Mouse (Mus musculus) midbrain, embryonic 14.5 days (tissue): ENCODE data around the gene Wfdc12. TPM values are rescaled to one million over a fixed set of nuclear protein-coding genes. Genes with fewer than 3 reads are reported as not detected.
"Not testable (repeated sequence)": the region's sequence is repeated elsewhere in the genome, so short reads cannot be mapped to it uniquely, and the experiment has no call there.

Experiments used
- ATAC-seq: fragments of 200-750 bp; cut with Nextera tagmentation; 2 replicates; pipeline ENCODE4 v1.8.0; 2017; ENCODE audit warnings: moderate number of reproducible peaks, moderate library complexity; ENCODE audit not compliant: low FRiP score, low TSS enrichment
- DNase-seq: peaks from one replicate; pipeline ENCODE4 v3.0.0-alpha.2; 2015
- H3K27ac ChIP-seq: fragments of 300-500 bp; sonication (generic); replicated peaks from 2 replicates; pipeline ENCODE4 v1.5.1; 2014; ENCODE audit warnings: mild to moderate bottlenecking, low read depth, low read length, moderate library complexity
- H3K27me3 ChIP-seq: fragments of 300-500 bp; sonication (generic); 2 replicates; pipeline ENCODE4 v1.6.1; 2014; ENCODE audit warnings: low read length, control low read depth, mixed read lengths; ENCODE audit not compliant: control insufficient read depth, insufficient read depth
- H3K36me3 ChIP-seq: fragments of 300-500 bp; sonication (generic); 2 replicates; pipeline ENCODE4 v1.6.1; 2014; ENCODE audit warnings: low read length, control low read depth; ENCODE audit not compliant: control insufficient read depth, insufficient read depth
- H3K4me1 ChIP-seq: fragments of 300-500 bp; sonication (generic); 2 replicates; pipeline ENCODE4 v1.6.1; 2014; ENCODE audit warnings: mild to moderate bottlenecking, antibody characterized with exemption, low read length, control low read depth; ENCODE audit not compliant: control insufficient read depth, insufficient read depth
- H3K4me2 ChIP-seq: fragments of 300-500 bp; sonication (generic); 2 replicates; pipeline ENCODE4 v1.6.1; 2014; ENCODE audit warnings: mild to moderate bottlenecking, low read length, moderate library complexity
- H3K4me3 ChIP-seq: fragments of 300-500 bp; sonication (generic); replicated peaks from 2 replicates; pipeline ENCODE4 v1.5.1; 2014; ENCODE audit warnings: low read depth, low read length
- H3K9ac ChIP-seq: fragments of 300-500 bp; sonication (generic); replicated peaks from 2 replicates; pipeline ENCODE4 v1.6.1; 2014; ENCODE audit warnings: mild to moderate bottlenecking, low read length, moderate library complexity
- H3K9me3 ChIP-seq: fragments of 300-500 bp; sonication (generic); 2 replicates; pipeline ENCODE4 v1.6.1; 2016; ENCODE audit warnings: low read length, control low read depth, mixed read lengths; ENCODE audit not compliant: control insufficient read depth
- WGBS: fragments of 180-500 bp; shearing (Covaris S2); extraction: QIAGEN DNeasy Blood & Tissue Kit; methylation state at CpG from one replicate; pipeline ENCODE4 v1.1.7; 2014; 5-methylcytosine and 5-hydroxymethylcytosine counted together
- polyA plus RNA-seq: library from polyadenylated mRNA; unstranded; fragments of >200 nt; fragmentation: Nextera tagmentation; extraction: Ambion mirVana; gene quantifications from 2 replicates; pipeline ENCODE4 v1.2.1, GENCODE M21; 2014

Gene Wfdc12
- polyA plus RNA-seq, 1 experiment from 2014 or later: not detected

- DNase-seq, H3K4me3 ChIP-seq, H3K36me3 ChIP-seq, H3K27me3 ChIP-seq, H3K9ac ChIP-seq, H3K4me2 ChIP-seq, H3K27ac ChIP-seq, H3K9me3 ChIP-seq, ATAC-seq, H3K4me1 ChIP-seq: not testable (repeated sequence)
- 93% methylated on average over 10 of the region's 10 CpGs for WGBS
These were observed 15.6 kb upstream of the Wfdc12 start for GRCm38 (mm10) chr2:164206011-164206410.

- H3K4me1 ChIP-seq: no peaks in the 10 kb centered on the region
- no peak within 1 kb of the TSS for H3K9ac ChIP-seq
- no peaks in the 10 kb centered on the region for H3K36me3 ChIP-seq
- no peak within 1 kb of the TSS for H3K4me2 ChIP-seq
- ATAC-seq (no peak), DNase-seq (no peak)
- H3K27ac ChIP-seq: no peak within 1 kb of the TSS
- H3K27me3 ChIP-seq: no peaks in the 10 kb centered on the region
- no peaks in the 10 kb centered on the region for H3K9me3 ChIP-seq
- WGBS: 76% methylated on average over 20 of the region's 20 CpGs
- no peak within 1 kb of the TSS for H3K4me3 ChIP-seq
These were observed 9.4 kb upstream of the Wfdc12 start, which contains the start of gene Wfdc15a for GRCm38 (mm10) chr2:164199626-164200327. Gene Wfdc15a (minus strand): TSS chr2:164200130.

GRCm38 (mm10) chr2:164196700-164196990 is 6.2 kb upstream of the Wfdc12 start:
- WGBS: 93% methylated on average over 5 of the region's 5 CpGs
- Histone ChIP-seq H3K4me3 (no peak overlapping the region), H3K9ac (no peak overlapping the region), H3K27me3 (no peaks in the 10 kb centered on the region), H3K4me2 (no peak overlapping the region), H3K4me1 (no peaks in the 10 kb centered on the region), H3K27ac (no peak overlapping the region), H3K36me3 (no peaks in the 10 kb centered on the region), H3K9me3 (no peaks in the 10 kb centered on the region)
- ATAC-seq: no peak
- no peak for DNase-seq

GRCm38 (mm10) chr2:164195971-164196699 is 5.7 kb upstream of the Wfdc12 start:
- no peak overlapping the region for H3K9ac ChIP-seq
- no peaks in the 10 kb centered on the region for H3K4me1 ChIP-seq
- no peak for ATAC-seq
- no peaks in the 10 kb centered on the region for H3K9me3 ChIP-seq
- no peaks in the 10 kb centered on the region for H3K36me3 ChIP-seq
- H3K4me3 ChIP-seq: no peak overlapping the region
- no peaks in the 10 kb centered on the region for H3K27me3 ChIP-seq
- 95% methylated on average over 5 of the region's 5 CpGs for WGBS
- no peak overlapping the region for H3K4me2 ChIP-seq
- DNase-seq: no peak
- H3K27ac ChIP-seq: no peak overlapping the region

- 87% methylated on average over 5 of the region's 5 CpGs for WGBS
- Histone ChIP-seq H3K4me1 (no peaks in the 10 kb centered on the region), H3K4me2 (no peak overlapping the region), H3K36me3 (no peaks in the 10 kb centered on the region), H3K27ac (no peak overlapping the region), H3K9ac (no peak overlapping the region), H3K4me3 (no peak overlapping the region), H3K9me3 (no peaks in the 10 kb centered on the region), H3K27me3 (no peaks in the 10 kb centered on the region)
- ATAC-seq (no peak), DNase-seq (no peak)
These were observed 4.7 kb upstream of the Wfdc12 start for GRCm38 (mm10) chr2:164194959-164195630.

- Histone ChIP-seq H3K9ac (no peak overlapping the region), H3K4me2 (no peak overlapping the region), H3K27ac (no peak overlapping the region), H3K36me3 (no peaks in the 10 kb centered on the region), H3K4me1 (no peaks in the 10 kb centered on the region), H3K9me3 (no peaks in the 10 kb centered on the region), H3K4me3 (no peak overlapping the region), H3K27me3 (no peaks in the 10 kb centered on the region)
- no peak for DNase-seq
- ATAC-seq: no peak
These were observed 1.9 kb upstream of the Wfdc12 start for GRCm38 (mm10) chr2:164192279-164192678.

- peak; percentile 27 for DNase-seq
- Histone ChIP-seq H3K4me2 (no peak overlapping the region), H3K4me1 (no peaks in the 10 kb centered on the region), H3K27me3 (no peaks in the 10 kb centered on the region), H3K36me3 (no peaks in the 10 kb centered on the region), H3K9ac (no peak overlapping the region), H3K27ac (no peak overlapping the region), H3K4me3 (no peak overlapping the region), H3K9me3 (no peaks in the 10 kb centered on the region)
- 32% methylated on average over 5 of the region's 5 CpGs for WGBS
- no peak for ATAC-seq
These were observed 1.7 kb downstream of the Wfdc12 start for GRCm38 (mm10) chr2:164188722-164189121.

- no peaks in the 10 kb centered on the region for H3K27me3 ChIP-seq
- WGBS: 35% methylated on average over 9 of the region's 9 CpGs
- no peaks in the 10 kb centered on the region for H3K9me3 ChIP-seq
- H3K9ac ChIP-seq: no peak overlapping the region
- ATAC-seq: no peak
- H3K4me3 ChIP-seq: no peak overlapping the region
- no peak for DNase-seq
- H3K4me1 ChIP-seq: no peaks in the 10 kb centered on the region
- no peak overlapping the region for H3K4me2 ChIP-seq
- no peak overlapping the region for H3K27ac ChIP-seq
- no peaks in the 10 kb centered on the region for H3K36me3 ChIP-seq
These were observed 6.2 kb downstream of the Wfdc12 start for GRCm38 (mm10) chr2:164184145-164184719.
